Mouse (Mus musculus) layer of hippocampus, postnatal 25 days (tissue): ENCODE data around the gene Nudt16. TPM values are rescaled to one million over a fixed set of nuclear protein-coding genes. Genes with fewer than 3 reads are reported as not detected.
"Not testable (repeated sequence)": the region's sequence is repeated elsewhere in the genome, so short reads cannot be mapped to it uniquely, and the experiment has no call there.

Source experiments
- DNase-seq, 2 experiments: peaks; one replicate each; pipeline ENCODE4 v3.0.0; 2022; ENCODE audit warnings: mixed read lengths in 2 of 2, low spot score in 1 of 2; ENCODE audit errors: extremely low spot score in 1 of 2
- total RNA-seq, 2 experiments: library from RNA; stranded (reverse); gene quantifications; 2 replicates each; pipeline ENCODE4 v1.2.3; 2021

The Nudt16 gene
- 10 to 100 TPM; 16.1 to 19.7 TPM for total RNA-seq

- peak; percentile 68 to 77 for DNase-seq
Measured at GRCm38 (mm10) chr9:105131253-105132001, at the start of gene Nudt16. Nudt16 (minus strand) TSS chr9:105131824.

GRCm38 (mm10) chr9:105144992-105145391 lies 13.4 kb upstream of the Nudt16 start, which contains the start of gene 1700080E11Rik:
1700080E11Rik (minus strand) TSS chr9:105145092.
- DNase-seq, result no peak

GRCm38 (mm10) chr9:105139204-105139603 lies 7.6 kb upstream of the Nudt16 start:
- no peak for DNase-seq

GRCm38 (mm10) chr9:105136404-105136803 lies 4.8 kb upstream of the Nudt16 start:
- DNase-seq, result no peak

GRCm38 (mm10) chr9:105134536-105134935 lies 2.9 kb upstream of the Nudt16 start:
- DNase-seq, result no peak

GRCm38 (mm10) chr9:105132002-105132367 lies 361 bp upstream of the Nudt16 start:
- DNase-seq, result no peak

GRCm38 (mm10) chr9:105130331-105130730 lies 1.3 kb downstream of the Nudt16 start:
- DNase-seq, result no peak

GRCm38 (mm10) chr9:105125206-105125605 lies 6.4 kb downstream of the Nudt16 start:
- not testable (repeated sequence) for DNase-seq

GRCm38 (mm10) chr9:105103893-105104292 lies 27.7 kb downstream of the Nudt16 start:
- DNase-seq, result no peak

GRCm38 (mm10) chr9:105101911-105102310 lies 29.7 kb downstream of the Nudt16 start:
- no peak for DNase-seq

GRCm38 (mm10) chr9:105100807-105101570 lies 30.6 kb downstream of the Nudt16 start:
- DNase-seq, result no peak

- DNase-seq, result no peak
Measured at GRCm38 (mm10) chr9:105080246-105080645, 51.4 kb downstream of the Nudt16 start.

Other genes starting within 250 kb of the Nudt16 start
- gene Mrpl3, start 78.6 kb downstream of the Nudt16 start, total RNA-seq, result 10 to 100 TPM; 72.7 to 83.1 TPM
- not detected for gene 1700080E11Rik, start 13.3 kb upstream of the Nudt16 start, total RNA-seq